In genomic region chr10:80147146-80147718, GRCm38 (mm10) we compare ENCODE assay signal across 1 mouse cellular context.
TF ChIP-seq lines count a peak whose summit lies in the region.

No protein-coding gene starts in this region.

TF ChIP-seq in MEL, 35 proteins besides CTCF, POLR2A, EP300 and RAD21:
- TF ChIP-seq HCFC1 (IDR thresholded peaks at IDR 0.05; ENCODE audit: low read depth, low read length) = no peak
- TF ChIP-seq TBP (IDR thresholded peaks at IDR 0.05; ENCODE audit: low read depth, low read length) = no peak
- no peak for TF ChIP-seq ZNF384 (IDR thresholded peaks at IDR 0.05; ENCODE audit: low read depth, low read length)
- TF ChIP-seq MAZ (IDR thresholded peaks at IDR 0.05; ENCODE audit: low read depth, low read length) = no peak
- no peak for TF ChIP-seq ELF1 (IDR thresholded peaks at IDR 0.05; ENCODE audit: low read depth, low read length)
- no peak for TF ChIP-seq JUND (IDR thresholded peaks at IDR 0.05; ENCODE audit: low read depth, low read length)
- TF ChIP-seq MAX (IDR thresholded peaks at IDR 0.05; ENCODE audit: low read length) = no peak
- TF ChIP-seq MYB (IDR thresholded peaks at IDR 0.05; ENCODE audit: low read depth, low read length) = no peak
- no peak for TF ChIP-seq RCOR1 (IDR thresholded peaks at IDR 0.05; ENCODE audit: low read depth, low read length)
- TF ChIP-seq MYC (IDR thresholded peaks at IDR 0.05; ENCODE audit: low read depth, low read length) = no peak
- TF ChIP-seq TCF12 (IDR thresholded peaks at IDR 0.05; ENCODE audit: low read depth, low read length) = no peak
- no peak for TF ChIP-seq MXI1 (IDR thresholded peaks at IDR 0.05; ENCODE audit: low read depth, low read length)
- TF ChIP-seq ZMIZ1 (IDR thresholded peaks at IDR 0.05; ENCODE audit: low read depth, low read length) = no peak
